Mouse (Mus musculus) limb, embryonic 11.5 days (tissue): ENCODE results near the gene Pola2. TPM values are rescaled to one million over a fixed set of nuclear protein-coding genes. Genes with fewer than 3 reads are reported as not detected.

Source experiments
- ATAC-seq: fragments of 200-750 bp; cut with Nextera tagmentation; 2 replicates; pipeline ENCODE4 v1.8.0; 2017; ENCODE audit warnings: low read depth; ENCODE audit not compliant: insufficient number of reproducible peaks, low FRiP score, low TSS enrichment
- DNase-seq: peaks from one replicate; pipeline ENCODE4 v3.0.0-alpha.2; 2015; ENCODE audit warnings: low spot score
- H3K27ac ChIP-seq: fragments of 300-500 bp; sonication (generic); replicated peaks from 2 replicates; pipeline ENCODE4 v1.5.1; 2014; ENCODE audit warnings: low read depth, mild to moderate bottlenecking, low read length
- H3K27me3 ChIP-seq: fragments of 300-500 bp; sonication (generic); 2 replicates; pipeline ENCODE4 v1.6.1; 2014; ENCODE audit warnings: mild to moderate bottlenecking, low read length, mixed read lengths; ENCODE audit not compliant: control insufficient read depth, insufficient read depth
- H3K36me3 ChIP-seq: fragments of 300-500 bp; sonication (generic); 2 replicates; pipeline ENCODE4 v1.6.1; 2014; ENCODE audit warnings: mild to moderate bottlenecking, low read length, moderate library complexity, mixed read lengths; ENCODE audit not compliant: control insufficient read depth, insufficient read depth
- H3K4me1 ChIP-seq: fragments of 300-500 bp; sonication (generic); 2 replicates; pipeline ENCODE4 v1.6.1; 2014; ENCODE audit warnings: low read length, mixed read lengths; ENCODE audit not compliant: control insufficient read depth, insufficient read depth
- H3K4me2 ChIP-seq: fragments of 300-500 bp; sonication (generic); 2 replicates; pipeline ENCODE4 v1.6.1; 2014; ENCODE audit warnings: low read depth, mild to moderate bottlenecking, moderate library complexity; ENCODE audit not compliant: severe bottlenecking
- H3K4me3 ChIP-seq: fragments of 300-500 bp; sonication (generic); 2 replicates; pipeline ENCODE4 v1.5.1; 2014; ENCODE audit warnings: low read depth, low read length
- H3K9ac ChIP-seq: fragments of 300-500 bp; sonication (generic); 2 replicates; pipeline ENCODE4 v1.6.1; 2014; ENCODE audit warnings: mild to moderate bottlenecking, low read length
- H3K9me3 ChIP-seq: fragments of 300-500 bp; sonication (generic); 2 replicates; pipeline ENCODE4 v1.6.1; 2016; ENCODE audit warnings: low read length; ENCODE audit not compliant: control insufficient read depth
- WGBS: fragments of 180-500 bp; shearing (Covaris S2); extraction: QIAGEN DNeasy Blood & Tissue Kit; methylation state at CpG from one replicate; pipeline ENCODE4 v1.1.7; 2014; 5-methylcytosine and 5-hydroxymethylcytosine counted together
- polyA plus RNA-seq: library from polyadenylated mRNA; unstranded; fragments of >200 nt; fragmentation: Nextera tagmentation; extraction: Ambion mirVana; gene quantifications from 2 replicates; pipeline ENCODE4 v1.2.1, GENCODE M21; 2014

Pola2 gene
- polyA plus RNA-seq, 1 experiment from 2014 or later = 109 TPM

- no peak overlapping the region for H3K27ac ChIP-seq
- peaks cover 24% of the 10 kb centered on the region for H3K36me3 ChIP-seq
- ATAC-seq = no peak
- no peak overlapping the region for H3K4me3 ChIP-seq
- no peak overlapping the region for H3K4me2 ChIP-seq
- DNase-seq = no peak
- H3K4me1 ChIP-seq = peaks cover 4% of the 10 kb centered on the region; the same call in 1 of the 2 replicates
- no peak overlapping the region for H3K9ac ChIP-seq
- H3K9me3 ChIP-seq = no peaks in the 10 kb centered on the region
- H3K27me3 ChIP-seq = no peaks in the 10 kb centered on the region
- WGBS = 87% methylated on average over 5 of the region's 5 CpGs
These were observed 24.3 kb downstream of the Pola2 start for GRCm38 (mm10) chr19:5939715-5940114.

DNA sequence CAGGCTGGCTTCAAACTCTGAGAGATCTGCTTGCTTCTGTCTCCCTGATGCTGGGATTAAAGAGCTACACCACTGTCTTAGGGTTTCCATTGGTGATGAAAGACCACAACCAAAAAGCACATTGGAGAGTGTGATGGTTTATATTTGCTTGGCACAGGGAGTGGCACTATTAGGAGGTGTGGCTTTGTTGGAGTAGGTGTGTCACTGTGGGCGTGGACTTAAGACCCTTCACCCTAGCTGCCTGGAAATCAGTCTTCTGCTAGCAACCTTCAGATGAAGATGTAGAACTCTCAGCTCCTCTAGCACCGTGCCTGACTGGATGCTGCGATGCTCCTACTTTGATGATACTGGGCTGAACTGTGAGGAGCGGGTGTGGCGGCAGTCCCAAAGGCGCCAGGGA is 25.5 kb downstream of the Pola2 start:
- WGBS = 82% methylated on average over 6 of the region's 6 CpGs
- H3K4me1 ChIP-seq = 0 out of 2 replicates have a peak, but pooled peaks cover 4% of the 10 kb centered on the region
- ATAC-seq (no peak), DNase-seq (no peak)
- H3K4me3 ChIP-seq = no peak overlapping the region
- peaks cover 24% of the 10 kb centered on the region for H3K36me3 ChIP-seq
- no peak overlapping the region for H3K9ac ChIP-seq
- H3K9me3 ChIP-seq = no peaks in the 10 kb centered on the region
- no peak overlapping the region for H3K4me2 ChIP-seq
- no peak overlapping the region for H3K27ac ChIP-seq
- H3K27me3 ChIP-seq = no peaks in the 10 kb centered on the region

GRCm38 (mm10) chr19:5937836-5938406 is 26.1 kb downstream of the Pola2 start:
- H3K4me2 ChIP-seq = no peak overlapping the region
- H3K27me3 ChIP-seq = no peaks in the 10 kb centered on the region
- 0 out of 2 replicates have a peak, but pooled peaks cover 4% of the 10 kb centered on the region for H3K4me1 ChIP-seq
- WGBS = 38% methylated on average over 14 of the region's 14 CpGs
- DNase-seq (no peak), ATAC-seq (no peak)
- peaks cover 20% of the 10 kb centered on the region for H3K36me3 ChIP-seq
- H3K9me3 ChIP-seq = no peaks in the 10 kb centered on the region
- no peak overlapping the region for H3K9ac ChIP-seq
- H3K4me3 ChIP-seq = no peak overlapping the region
- H3K27ac ChIP-seq = no peak overlapping the region

GRCm38 (mm10) chr19:5937095-5937835 is 26.7 kb downstream of the Pola2 start:
- Histone ChIP-seq H3K4me2 (no peak overlapping the region), H3K27me3 (no peaks in the 10 kb centered on the region), H3K36me3 (peaks cover 17% of the 10 kb centered on the region), H3K4me3 (no peak overlapping the region), H3K9me3 (no peaks in the 10 kb centered on the region), H3K4me1 (0 out of 2 replicates have a peak, but pooled peaks cover 4% of the 10 kb centered on the region), H3K9ac (no peak overlapping the region), H3K27ac (no peak overlapping the region)
- WGBS = 82% methylated on average over 21 of the region's 21 CpGs
- ATAC-seq = no peak
- no peak for DNase-seq

GRCm38 (mm10) chr19:5935691-5936090 is 28.3 kb downstream of the Pola2 start:
- Histone ChIP-seq H3K9ac (peak overlapping the region; percentile 22; the same call in 1 of the 2 replicates), H3K4me1 (0 out of 2 replicates have a peak, but pooled peaks cover 4% of the 10 kb centered on the region), H3K9me3 (no peaks in the 10 kb centered on the region), H3K4me3 (no peak overlapping the region), H3K4me2 (no peak overlapping the region), H3K27ac (no peak overlapping the region), H3K36me3 (peaks cover 8% of the 10 kb centered on the region; the same call in 1 of the 2 replicates), H3K27me3 (no peaks in the 10 kb centered on the region)
- WGBS = 73% methylated on average over 5 of the region's 5 CpGs
- DNase-seq = no peak
- ATAC-seq = no peak

DNA sequence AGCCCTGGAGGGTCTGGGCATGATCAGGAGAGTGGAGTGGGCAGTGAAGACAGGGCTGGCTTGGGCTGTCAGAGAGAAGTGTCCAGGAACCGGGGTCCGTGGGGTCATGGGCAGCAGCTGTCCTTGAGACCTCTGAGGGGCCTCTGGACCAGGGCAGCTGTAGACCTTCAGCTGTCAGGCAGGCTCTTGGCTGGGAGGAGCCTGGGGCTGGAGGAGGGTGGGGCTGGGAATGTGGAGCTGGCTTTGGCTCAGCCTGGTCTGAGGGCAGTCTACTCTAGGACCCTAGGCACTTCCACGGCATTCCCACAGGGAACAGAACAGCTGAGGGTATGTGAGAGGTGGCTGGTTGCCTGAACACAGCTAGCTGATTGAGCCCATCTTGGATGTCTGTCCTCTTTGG is 28.7 kb downstream of the Pola2 start:
- Histone ChIP-seq H3K4me2 (no peak overlapping the region), H3K27me3 (no peaks in the 10 kb centered on the region), H3K4me3 (no peak overlapping the region), H3K27ac (no peak overlapping the region), H3K9ac (peak overlapping the region; percentile 22; the same call in 1 of the 2 replicates), H3K4me1 (0 out of 2 replicates have a peak, but pooled peaks cover 4% of the 10 kb centered on the region), H3K36me3 (peaks cover 4% of the 10 kb centered on the region; the same call in 1 of the 2 replicates), H3K9me3 (no peaks in the 10 kb centered on the region)
- 0 out of 2 replicates have a peak, but pooled peaks have one; percentile 51 for ATAC-seq
- no peak for DNase-seq
- WGBS = 29% methylated on average over 3 of the region's 3 CpGs

- H3K27ac ChIP-seq = no peak overlapping the region
- 0 out of 2 replicates have a peak, but pooled peaks cover 2% of the 10 kb centered on the region for H3K27me3 ChIP-seq
- WGBS = 77% methylated on average over 14 of the region's 14 CpGs
- no peak overlapping the region for H3K9ac ChIP-seq
- no peaks in the 10 kb centered on the region for H3K9me3 ChIP-seq
- no peak overlapping the region for H3K4me2 ChIP-seq
- H3K4me1 ChIP-seq = peaks cover 5% of the 10 kb centered on the region
- DNase-seq (no peak), ATAC-seq (no peak)
- H3K36me3 ChIP-seq = no peaks in the 10 kb centered on the region
- no peak overlapping the region for H3K4me3 ChIP-seq
These were observed 34.1 kb downstream of the Pola2 start for GRCm38 (mm10) chr19:5929634-5930596.

DNA sequence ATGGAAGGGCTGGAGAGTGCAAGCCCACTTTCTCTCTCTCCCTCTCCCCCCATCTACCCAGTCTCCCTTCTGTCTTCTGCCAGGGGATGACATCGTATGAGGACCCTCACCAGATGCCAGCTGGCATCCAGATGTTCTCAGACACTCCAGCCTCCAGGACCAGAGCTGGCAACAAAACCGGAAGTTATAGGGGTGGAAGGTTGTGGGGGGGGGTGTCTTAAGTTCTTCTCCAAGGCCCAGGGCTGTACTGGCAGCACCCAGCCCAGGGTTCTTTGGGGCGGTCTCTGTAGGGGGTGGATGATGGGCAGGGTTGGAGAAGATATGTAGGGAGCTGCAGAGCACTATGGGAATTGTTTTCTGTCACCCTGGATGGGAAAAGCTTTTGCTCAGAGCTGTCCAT is 35.5 kb downstream of the Pola2 start:
- H3K27ac ChIP-seq = 0 out of 2 replicates have a peak overlapping the region, but pooled peaks have one; percentile 14
- 33% methylated on average over 3 of the region's 3 CpGs for WGBS
- no peaks in the 10 kb centered on the region for H3K9me3 ChIP-seq
- ATAC-seq (no peak), DNase-seq (no peak)
- no peaks in the 10 kb centered on the region for H3K36me3 ChIP-seq
- H3K9ac ChIP-seq = no peak overlapping the region
- 0 out of 2 replicates have a peak, but pooled peaks cover 2% of the 10 kb centered on the region for H3K27me3 ChIP-seq
- H3K4me3 ChIP-seq = no peak overlapping the region
- H3K4me1 ChIP-seq = peaks cover 5% of the 10 kb centered on the region
- no peak overlapping the region for H3K4me2 ChIP-seq
